Mouse (Mus musculus): ENCODE data around the gene Anapc15.
"Not testable (repeated sequence)": the region's sequence is repeated elsewhere in the genome, so short reads cannot be mapped to it uniquely, and the experiment has no call there.

The Anapc15 gene

DNA sequence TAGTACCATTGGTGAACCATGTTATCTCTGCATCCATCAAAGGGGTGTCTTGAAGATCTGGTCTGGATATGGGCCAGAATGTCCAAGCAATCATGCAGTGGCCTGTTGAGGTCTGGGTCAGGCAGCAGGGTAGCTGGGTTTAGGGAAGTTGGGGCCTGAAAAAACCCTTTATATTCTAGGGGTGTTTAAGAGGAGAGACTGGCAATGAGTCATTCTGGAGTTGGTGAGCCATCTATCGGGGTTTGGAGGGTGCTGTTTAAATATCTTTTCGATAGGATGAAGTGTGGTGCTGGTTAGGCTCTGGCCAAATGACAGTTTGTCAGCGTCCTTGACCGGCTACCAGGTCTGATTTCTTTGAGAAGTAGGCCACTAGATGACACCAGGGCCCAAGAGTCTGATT lies 72.4 kb downstream of the Anapc15 start:
- Histone ChIP-seq H3K27me3 (ENCODE audit: control insufficient read depth, insufficient read depth, low read length, poor library complexity, severe bottlenecking) (no peaks in the 10 kb centered on the region), H3K36me3 (ENCODE audit: control insufficient read depth, insufficient read depth, low read length, poor library complexity, severe bottlenecking) (no peaks in the 10 kb centered on the region)
- no peak for DNase-seq (ENCODE audit: low read depth, low spot score)

DNA sequence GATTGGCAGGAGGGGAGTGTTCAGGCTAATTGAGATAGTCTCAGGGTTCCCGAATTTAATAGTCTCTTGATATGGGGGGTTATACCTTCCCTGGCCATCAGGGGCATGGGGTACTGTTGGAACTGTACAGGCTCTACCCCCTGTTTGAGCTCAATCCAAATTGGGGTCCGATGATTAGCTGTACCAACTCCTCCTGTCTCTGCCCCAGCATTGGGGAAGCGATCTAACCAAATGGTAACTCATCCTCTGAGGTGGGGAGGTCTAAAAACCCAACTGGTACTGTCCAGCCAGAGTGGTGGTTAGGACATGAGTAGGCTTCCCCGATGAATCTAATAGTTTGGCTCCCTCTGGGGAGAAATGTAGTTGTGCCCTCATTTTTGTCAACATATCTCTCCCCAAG lies 73.5 kb downstream of the Anapc15 start:
- Histone ChIP-seq H3K36me3 (ENCODE audit: control insufficient read depth, insufficient read depth, low read length, poor library complexity, severe bottlenecking) (no peaks in the 10 kb centered on the region), H3K27me3 (ENCODE audit: control insufficient read depth, insufficient read depth, low read length, poor library complexity, severe bottlenecking) (no peaks in the 10 kb centered on the region)
- DNase-seq (ENCODE audit: low read depth, low spot score) = no peak

DNA sequence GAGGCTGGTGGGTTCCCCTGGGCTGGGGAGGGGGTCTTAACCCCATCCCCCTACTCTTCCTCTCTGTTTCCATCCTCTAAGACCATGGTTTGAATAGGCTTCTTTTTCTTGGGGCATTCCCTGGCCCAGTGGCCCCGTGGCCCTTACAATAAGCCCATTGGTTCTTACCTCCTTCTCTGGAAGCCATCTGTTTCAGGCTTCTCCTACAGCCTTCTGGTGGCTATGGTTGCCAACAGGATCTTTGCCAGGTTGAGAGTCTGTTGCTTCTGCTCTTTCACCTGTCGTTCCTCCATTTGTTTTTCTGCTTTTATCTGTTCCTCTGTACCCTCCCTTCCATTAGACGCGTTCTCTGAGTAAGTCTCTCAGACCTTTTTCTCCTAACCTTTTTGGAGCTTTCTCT lies 74.1 kb downstream of the Anapc15 start:
- DNase-seq (ENCODE audit: low read depth, low spot score) = no peak
- no peaks in the 10 kb centered on the region for H3K27me3 ChIP-seq (ENCODE audit: control insufficient read depth, insufficient read depth, low read length, poor library complexity, severe bottlenecking)
- no peaks in the 10 kb centered on the region for H3K36me3 ChIP-seq (ENCODE audit: control insufficient read depth, insufficient read depth, low read length, poor library complexity, severe bottlenecking)

DNA sequence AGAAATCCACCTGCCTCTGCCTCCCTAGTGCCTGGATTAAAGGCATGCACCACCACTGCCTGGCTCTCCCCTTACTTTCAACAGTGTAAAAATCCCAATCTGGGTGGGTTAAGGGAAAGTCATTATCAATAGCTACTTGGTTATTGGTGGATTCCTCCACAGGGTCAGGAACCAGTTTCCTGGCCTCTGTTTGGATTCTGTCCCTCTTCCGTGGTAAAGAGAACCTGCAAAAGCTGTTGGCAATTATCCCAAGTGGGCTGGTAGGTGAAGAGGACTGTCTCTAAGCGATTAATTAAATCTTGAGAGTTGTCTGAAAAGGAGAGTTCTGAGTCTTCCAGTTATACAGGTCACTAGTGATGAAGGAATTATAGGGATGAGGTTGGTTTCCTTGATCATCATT lies 74.8 kb downstream of the Anapc15 start:
- DNase-seq (ENCODE audit: low read depth, low spot score) = no peak
- H3K27me3 ChIP-seq (ENCODE audit: control insufficient read depth, insufficient read depth, low read length, poor library complexity, severe bottlenecking) = no peaks in the 10 kb centered on the region
- no peaks in the 10 kb centered on the region for H3K36me3 ChIP-seq (ENCODE audit: control insufficient read depth, insufficient read depth, low read length, poor library complexity, severe bottlenecking)

DNA sequence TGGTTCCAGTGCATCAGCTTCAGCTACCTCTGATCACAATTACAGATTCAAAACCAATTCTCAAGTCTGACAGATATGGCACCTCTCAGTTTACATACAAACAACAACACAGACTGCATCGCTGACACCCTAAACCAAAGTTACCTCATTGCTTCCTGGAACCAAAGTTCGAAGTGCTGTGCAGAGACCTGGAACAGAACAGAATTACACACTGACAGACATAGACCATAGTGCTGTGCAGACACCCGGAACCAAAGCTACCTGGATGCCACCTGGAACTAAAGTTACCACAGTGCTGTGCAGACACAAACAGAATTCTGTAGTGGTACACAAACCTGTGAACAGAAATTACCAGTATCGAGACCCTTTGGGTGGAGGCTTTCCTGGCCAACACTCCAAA lies 76.2 kb downstream of the Anapc15 start:
- Histone ChIP-seq H3K36me3 (ENCODE audit: control insufficient read depth, insufficient read depth, low read length, poor library complexity, severe bottlenecking) (no peaks in the 10 kb centered on the region), H3K27me3 (ENCODE audit: control insufficient read depth, insufficient read depth, low read length, poor library complexity, severe bottlenecking) (no peaks in the 10 kb centered on the region)
- no peak for DNase-seq (ENCODE audit: low read depth, low spot score)

DNA sequence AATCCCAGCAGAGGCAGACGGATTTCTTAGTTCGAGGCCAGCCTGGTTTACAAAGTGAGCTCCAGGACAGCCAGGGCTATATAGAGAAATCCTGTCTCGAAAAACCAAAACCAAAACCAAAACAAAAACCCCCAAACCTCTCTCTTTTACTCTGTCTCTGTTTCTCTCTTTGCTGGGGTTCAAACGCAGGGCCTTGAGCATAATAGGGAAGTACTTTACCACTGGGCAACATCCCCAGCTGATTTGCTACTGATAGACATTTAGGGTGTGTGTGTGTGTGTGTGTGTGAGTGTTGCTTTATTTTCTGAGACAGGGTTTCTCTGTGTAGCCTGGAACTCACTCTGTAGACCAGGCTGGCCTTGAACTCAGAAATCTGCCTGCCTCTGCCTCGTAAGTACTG lies 85.5 kb downstream of the Anapc15 start:
- DNase-seq (ENCODE audit: low read depth, low spot score) = peak; percentile 68
- not testable (repeated sequence) for H3K27me3 ChIP-seq (ENCODE audit: control insufficient read depth, insufficient read depth, low read length, poor library complexity, severe bottlenecking)

More for the DNA sequence above, 85.5 kb downstream of the Anapc15 start:
- not testable (repeated sequence) for H3K36me3 ChIP-seq (ENCODE audit: control insufficient read depth, insufficient read depth, low read length, poor library complexity, severe bottlenecking)

Data from splenic B cell, adult 2 months (primary cell).